Mouse (Mus musculus): ENCODE measurements around the gene Ldhb.
A peak's percentile ranks its signal among the peaks of the same experiment; 100 is the strongest.
"Not testable (repeated sequence)": the region's sequence is repeated elsewhere in the genome, so short reads cannot be mapped to it uniquely, and the experiment has no call there.

Gene Ldhb

DNA sequence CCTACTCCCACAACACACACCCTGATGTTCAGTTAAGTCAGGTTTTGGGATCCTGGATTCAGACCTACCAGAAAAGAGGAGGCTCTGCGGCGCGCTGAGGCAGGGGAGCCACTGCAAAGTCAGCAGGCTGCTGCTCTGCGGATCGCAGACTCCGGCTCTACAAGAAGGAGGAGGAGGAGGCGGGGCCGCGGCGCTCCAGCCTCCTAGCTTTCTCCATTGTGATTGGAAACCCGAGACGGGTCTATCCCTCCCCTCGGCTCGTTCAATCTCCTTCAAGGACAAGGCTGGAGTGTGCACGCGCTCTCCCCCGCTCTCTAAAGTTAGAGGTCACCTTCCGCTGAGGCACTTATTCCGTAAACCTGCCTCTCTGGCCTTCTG is at the start of gene Ldhb:
Ldhb (minus strand) TSS at position 173 of the 378 bp plus-strand sequence.
- DNase-seq (ENCODE audit: low spot score in 2 of 2): peak; percentile 84 to 89

- no peak for DNase-seq (ENCODE audit: low spot score in 2 of 2)
Observed at GRCm38 (mm10) chr6:142555988-142556387, 48.2 kb upstream of the Ldhb start.

GRCm38 (mm10) chr6:142551482-142551881 is 43.7 kb upstream of the Ldhb start:
- DNase-seq (ENCODE audit: low spot score in 2 of 2): no peak

DNA sequence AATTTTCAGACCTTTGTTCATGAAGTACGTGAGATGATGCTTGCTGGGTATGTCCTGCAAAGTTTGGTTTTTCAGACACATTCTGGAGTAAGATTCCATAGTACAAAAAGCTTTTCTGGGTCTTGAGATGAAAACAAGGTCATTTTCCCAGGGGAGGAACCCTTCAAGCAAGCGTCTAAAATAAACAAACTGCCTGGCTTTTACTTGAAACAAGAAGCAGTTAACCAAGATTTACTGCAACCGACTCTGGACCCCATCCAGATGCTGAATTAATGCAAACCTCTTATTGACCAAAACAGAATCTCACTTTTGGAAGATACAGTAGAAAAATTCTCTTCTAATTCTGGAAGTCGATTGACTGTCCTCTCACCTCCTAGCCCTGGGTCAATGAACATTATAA is 43.1 kb upstream of the Ldhb start:
- DNase-seq (ENCODE audit: low spot score in 2 of 2): no peak

DNA sequence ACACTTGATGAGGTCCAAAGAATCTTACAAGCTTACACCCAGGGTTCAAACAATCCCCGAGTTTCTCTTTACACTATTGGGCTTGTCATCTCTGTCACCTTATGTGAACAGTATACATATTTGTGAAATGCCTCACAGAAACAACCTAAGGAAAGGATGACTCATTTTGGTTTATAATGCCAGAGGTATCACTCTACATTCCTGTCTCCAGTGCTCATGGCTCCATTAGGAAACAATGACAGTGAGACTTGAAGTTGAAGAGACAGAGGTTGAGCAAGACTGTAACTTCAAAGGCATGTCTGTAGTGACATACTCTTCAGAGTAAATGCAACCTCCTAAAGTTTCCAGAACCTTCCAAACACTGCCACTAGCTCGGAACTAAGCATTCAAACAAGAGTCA is 40.6 kb upstream of the Ldhb start:
- DNase-seq (ENCODE audit: low spot score in 2 of 2): no peak

DNA sequence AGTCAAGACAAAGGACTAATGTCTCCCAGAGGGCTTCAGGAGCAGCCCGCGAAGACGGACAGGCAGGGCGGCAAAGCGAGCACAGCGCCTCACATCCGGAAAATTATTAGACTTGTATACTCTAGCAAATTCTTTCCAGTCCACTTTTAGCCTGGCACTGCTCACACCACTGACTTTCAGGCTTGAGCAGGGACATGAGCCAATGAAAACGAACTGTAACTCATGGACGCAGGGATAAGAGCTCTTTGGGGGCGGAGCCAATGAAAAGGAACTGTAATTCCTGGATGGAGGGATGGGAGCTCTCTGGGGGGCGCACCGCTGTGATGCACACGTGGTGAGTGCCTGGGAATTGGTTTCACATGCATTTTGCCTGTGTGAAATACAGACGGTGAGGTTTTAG is 37.4 kb upstream of the Ldhb start:
- DNase-seq (ENCODE audit: low spot score in 2 of 2): no peak

DNA sequence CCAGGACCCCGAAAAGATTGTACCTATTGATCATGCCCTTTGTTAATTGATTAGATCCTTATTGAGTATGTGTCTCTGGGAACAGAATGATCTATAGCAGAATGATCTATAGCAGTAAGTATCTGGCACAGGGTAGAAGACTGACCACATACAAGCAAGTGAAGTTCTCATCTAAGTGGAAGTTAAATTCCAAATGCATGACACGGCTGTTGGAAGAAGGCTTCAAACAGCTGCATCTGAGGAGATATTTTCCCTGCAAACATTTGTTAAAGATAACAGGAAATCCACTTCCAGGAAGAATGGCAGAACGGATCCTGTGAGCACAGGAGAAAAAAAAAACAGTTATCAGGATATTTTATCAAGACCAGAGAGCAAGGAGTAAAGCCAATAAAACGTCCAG is 35.9 kb upstream of the Ldhb start:
- DNase-seq (ENCODE audit: low spot score in 2 of 2): no peak

GRCm38 (mm10) chr6:142542800-142543175 is 35.0 kb upstream of the Ldhb start:
- DNase-seq (ENCODE audit: low spot score in 2 of 2): no peak

- no peak for DNase-seq (ENCODE audit: low spot score in 2 of 2)
Observed at GRCm38 (mm10) chr6:142542082-142542799, 34.5 kb upstream of the Ldhb start.

DNA sequence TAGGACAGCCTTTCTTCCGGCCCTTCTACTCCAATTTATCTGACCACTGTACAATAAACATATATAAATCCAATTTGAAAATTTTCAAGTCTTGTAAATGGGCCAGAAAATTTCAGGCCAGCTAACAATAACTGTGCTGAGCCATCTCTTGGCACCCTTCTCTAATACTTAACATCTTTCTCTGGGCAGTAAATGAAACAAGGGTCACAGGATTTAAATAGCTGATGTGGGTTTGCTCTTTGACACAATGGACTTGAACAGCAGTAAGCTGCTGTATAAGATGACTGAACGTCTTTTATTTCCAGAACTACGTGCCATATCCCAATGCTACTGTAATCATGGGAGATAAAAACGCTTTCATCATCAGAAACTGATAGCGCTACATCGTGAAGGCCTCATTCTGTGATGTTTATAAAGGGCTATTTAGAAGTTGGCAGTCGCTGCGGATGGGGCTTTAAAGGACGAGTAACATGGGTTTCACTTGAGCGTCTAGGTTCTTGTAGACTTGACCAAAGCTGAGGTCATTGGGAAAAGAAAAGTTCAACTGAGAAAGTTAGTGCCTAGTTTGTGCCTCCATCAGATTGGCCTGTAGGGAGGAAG is 32.9 kb upstream of the Ldhb start:
- no peak for DNase-seq (ENCODE audit: low spot score in 2 of 2)

- no peak for DNase-seq (ENCODE audit: low spot score in 2 of 2)
Observed at GRCm38 (mm10) chr6:142540131-142540530, 32.4 kb upstream of the Ldhb start.

GRCm38 (mm10) chr6:142538503-142538902 is 30.7 kb upstream of the Ldhb start:
- DNase-seq (ENCODE audit: low spot score in 2 of 2): no peak

- DNase-seq (ENCODE audit: low spot score in 2 of 2): no peak
Observed at GRCm38 (mm10) chr6:142533412-142533811, 25.7 kb upstream of the Ldhb start.

DNA sequence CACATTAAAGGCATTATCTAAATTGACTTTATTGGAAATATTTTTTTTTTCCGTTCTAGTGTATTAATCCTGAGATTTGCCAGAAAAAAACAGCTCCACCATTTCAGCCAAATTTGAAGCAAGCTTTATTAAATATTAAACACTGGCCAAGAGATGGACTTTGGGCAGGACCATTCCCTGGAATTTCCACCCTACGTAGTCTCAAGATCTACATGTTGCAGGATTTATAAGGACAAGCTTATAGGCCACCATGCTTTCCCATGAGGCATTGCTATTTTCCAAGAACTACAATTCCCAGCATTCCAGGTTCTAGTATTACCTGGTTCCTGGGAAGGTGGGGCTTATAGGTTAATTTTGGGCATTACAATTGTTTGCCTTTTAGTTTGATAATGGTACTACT is 24.9 kb upstream of the Ldhb start:
- DNase-seq (ENCODE audit: low spot score in 2 of 2): no peak

GRCm38 (mm10) chr6:142532141-142532540 is 24.4 kb upstream of the Ldhb start:
- DNase-seq (ENCODE audit: low spot score in 2 of 2): no peak

DNA sequence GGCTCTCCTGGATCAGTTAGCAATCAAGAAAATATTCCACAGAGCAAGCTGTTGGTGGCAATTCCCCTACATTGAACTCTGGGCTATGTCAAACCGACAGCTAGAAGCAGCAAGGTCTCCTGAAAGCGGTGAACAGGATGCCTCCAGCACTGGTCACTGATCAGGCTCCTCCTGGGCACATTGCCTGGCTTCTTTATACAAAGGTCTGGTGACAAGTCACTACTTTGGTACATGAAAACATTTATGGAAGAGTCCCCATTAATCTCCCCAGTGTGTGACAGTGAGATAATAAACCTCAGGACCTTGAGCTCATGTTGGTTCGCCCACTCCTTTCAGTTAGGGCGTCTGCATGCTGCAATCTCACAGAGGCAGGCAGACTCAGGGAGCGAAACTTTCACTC is 22.6 kb upstream of the Ldhb start:
- no peak for DNase-seq (ENCODE audit: low spot score in 2 of 2)

DNA sequence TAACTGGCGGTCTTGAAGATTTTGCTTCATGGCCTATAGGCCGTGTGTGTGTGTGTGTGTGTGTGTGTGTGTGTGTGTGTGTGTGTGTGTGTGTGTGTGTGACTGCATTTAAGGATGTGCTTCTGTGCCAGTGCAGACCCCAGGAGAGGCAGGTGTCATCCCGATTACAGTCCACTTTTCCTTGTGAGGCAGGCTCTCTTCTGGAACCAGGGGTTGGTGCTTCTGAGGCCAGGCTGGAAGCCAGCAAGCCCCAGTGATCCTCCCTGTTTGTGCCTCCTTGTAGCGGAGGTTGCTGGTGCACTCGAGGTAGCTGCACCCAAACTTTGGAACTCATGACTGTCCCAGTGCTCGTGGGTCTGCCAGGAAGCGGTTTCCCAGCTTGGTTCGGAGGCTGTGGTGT is 21.9 kb upstream of the Ldhb start:
- DNase-seq (ENCODE audit: low spot score in 2 of 2): no peak

DNA sequence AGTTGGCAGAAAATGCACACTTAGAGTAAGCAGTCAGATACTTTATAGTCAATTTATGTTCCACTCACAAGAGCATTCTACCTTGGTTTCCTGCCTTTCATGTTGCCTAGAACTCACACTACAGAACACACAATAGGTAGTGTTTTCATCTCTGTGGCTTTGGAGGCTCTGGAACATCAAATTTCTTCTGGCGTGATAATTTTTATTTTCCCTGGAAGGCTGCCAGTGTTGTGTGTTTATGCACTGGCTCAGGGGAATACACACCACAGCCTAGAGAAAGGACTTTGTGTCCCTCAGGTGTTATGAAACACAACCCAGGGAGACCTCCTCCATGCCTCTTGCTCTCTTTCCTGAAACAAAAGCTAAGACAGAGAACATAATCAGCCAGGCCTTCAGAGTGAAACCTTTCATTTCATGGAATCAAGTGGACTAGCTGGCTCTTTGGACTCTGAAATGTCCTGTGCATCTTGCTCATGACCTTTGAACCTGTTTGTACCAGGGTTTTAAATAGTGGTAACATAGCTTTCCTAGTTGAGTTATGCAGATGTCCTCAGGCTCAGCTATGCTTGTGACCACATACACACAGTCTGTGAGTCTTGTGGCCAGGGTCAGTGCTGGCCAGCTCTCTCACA is 20.3 kb upstream of the Ldhb start:
- DNase-seq (ENCODE audit: low spot score in 2 of 2): no peak

DNA sequence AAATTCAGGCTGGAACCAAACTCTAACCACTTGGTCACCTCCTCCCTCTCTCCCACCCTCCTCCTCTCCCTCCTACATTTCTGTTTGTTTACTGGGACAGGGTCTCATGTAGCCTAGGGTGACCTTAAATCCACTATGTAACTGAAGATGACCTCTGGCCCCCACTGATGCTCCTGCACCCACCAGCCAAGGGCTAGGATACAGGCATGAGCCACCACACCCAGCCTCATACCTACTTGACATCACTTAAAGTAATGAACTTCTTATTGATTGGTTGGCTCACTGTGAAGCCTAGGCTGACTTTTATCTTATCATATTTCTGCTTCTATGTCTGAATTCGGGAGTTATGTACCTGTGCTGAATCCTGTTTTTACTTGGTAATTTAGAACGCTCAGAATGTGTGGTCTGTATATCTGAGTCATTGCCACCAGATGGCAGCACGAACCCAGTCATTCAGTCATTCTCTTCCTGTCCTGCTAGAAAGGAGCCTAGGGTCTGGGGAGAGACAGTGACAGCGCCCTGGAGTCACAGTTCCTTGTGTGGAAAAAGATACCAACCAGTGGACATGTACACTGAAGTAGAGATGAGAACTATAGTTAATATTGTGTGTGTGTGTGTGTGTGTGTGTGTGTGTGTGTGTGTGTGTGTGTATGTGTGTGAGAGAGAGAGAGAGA is 17.0 kb upstream of the Ldhb start:
- peak in 1 of 2 experiments; percentile 67 for DNase-seq (ENCODE audit: low spot score in 2 of 2)

- no peak for DNase-seq (ENCODE audit: low spot score in 2 of 2)
Observed at GRCm38 (mm10) chr6:142521591-142522110, 13.9 kb upstream of the Ldhb start.

- DNase-seq (ENCODE audit: low spot score in 2 of 2): no peak
Observed at GRCm38 (mm10) chr6:142519110-142519509, 11.4 kb upstream of the Ldhb start.

GRCm38 (mm10) chr6:142515379-142515778 is 7.6 kb upstream of the Ldhb start:
- not testable (repeated sequence) for DNase-seq (ENCODE audit: low spot score in 2 of 2)

Measured in urinary bladder, postnatal 4 days (tissue).